Mouse (Mus musculus): Measurements from ENCODE around the gene Uggt2. TPM values are rescaled to one million over a fixed set of nuclear protein-coding genes. Genes with fewer than 3 reads are reported as not detected.

Uggt2 gene
- total RNA-seq, 2 experiments from 2014 or later, result 11.0 to 11.4 TPM

Other genes starting within 250 kb of the Uggt2 start
- gene Dzip1, start 174.0 kb downstream of the Uggt2 start, total RNA-seq (2021), result 10 to 100 TPM; 14.0 to 14.4 TPM
- gene Dnajc3, start 161.5 kb downstream of the Uggt2 start, total RNA-seq (2021), result 10 to 100 TPM; 28.7 to 34.8 TPM
- under 1 TPM; 0.31 to 0.37 TPM for gene Hs6st3, start 38.9 kb upstream of the Uggt2 start, total RNA-seq (2021)